Mouse (Mus musculus) bone marrow macrophage, adult 2 months (primary cell): ENCODE results near the gene Trpm3. TPM values are rescaled to one million over a fixed set of nuclear protein-coding genes. Genes with fewer than 3 reads are reported as not detected.

Experiments used
- H3K27ac ChIP-seq: 2 replicates; pipeline ENCODE4 v1.5.1; 2012; ENCODE audit warnings: low read depth, low read length; ENCODE audit not compliant: insufficient read depth
- H3K4me1 ChIP-seq: 2 replicates; pipeline ENCODE4 v1.6.1; 2012; ENCODE audit warnings: low read length; ENCODE audit not compliant: control insufficient read depth, insufficient read depth
- H3K4me3 ChIP-seq: 2 replicates; pipeline ENCODE4 v1.5.1; 2012; ENCODE audit warnings: mild to moderate bottlenecking, low read length, moderate library complexity; ENCODE audit not compliant: insufficient read depth
- CTCF ChIP-seq: IDR thresholded peaks from 2 replicates; pipeline ENCODE4 v1.5.1; 2012; ENCODE audit warnings: low read depth, mild to moderate bottlenecking, low read length, moderate library complexity
- POLR2A ChIP-seq: IDR thresholded peaks from 2 replicates; pipeline ENCODE4 v1.6.1; 2012; ENCODE audit warnings: mild to moderate bottlenecking, low read depth, low read length, borderline replicate concordance
- polyA plus RNA-seq: library from polyadenylated mRNA; stranded (reverse); fragments of >200 nt; gene quantifications from 2 replicates; pipeline ENCODE4 v1.2.4, GENCODE M21; 2012; ENCODE audit not compliant: missing spikeins, insufficient read depth, insufficient read length

The Trpm3 gene
- polyA plus RNA-seq, 1 experiment: not detected

DNA sequence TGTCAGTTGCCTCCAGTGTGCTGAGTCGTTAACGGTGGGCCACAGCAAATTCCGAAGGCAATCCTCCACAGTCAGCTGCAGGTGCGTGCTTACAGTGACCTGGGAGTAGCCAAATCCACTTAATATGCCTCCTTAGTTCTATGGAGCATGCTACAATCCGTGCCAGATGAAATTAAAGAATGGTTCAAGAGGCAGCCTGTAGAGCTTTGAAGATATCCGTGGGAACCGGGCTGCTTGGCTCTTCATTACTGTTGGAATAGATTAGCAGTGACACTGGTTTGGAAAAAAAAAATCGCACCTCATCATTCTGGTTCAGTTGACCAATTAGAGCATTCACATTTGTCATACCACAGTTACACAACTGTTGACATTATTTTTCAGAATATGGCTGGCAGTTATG is 531.4 kb downstream of the Trpm3 start:
- H3K27ac ChIP-seq: no peak overlapping the region
- no peak overlapping the region for H3K4me3 ChIP-seq
- TF ChIP-seq POLR2A: no peak
- TF ChIP-seq CTCF: no peak
- no peaks in the 10 kb centered on the region for H3K4me1 ChIP-seq

DNA sequence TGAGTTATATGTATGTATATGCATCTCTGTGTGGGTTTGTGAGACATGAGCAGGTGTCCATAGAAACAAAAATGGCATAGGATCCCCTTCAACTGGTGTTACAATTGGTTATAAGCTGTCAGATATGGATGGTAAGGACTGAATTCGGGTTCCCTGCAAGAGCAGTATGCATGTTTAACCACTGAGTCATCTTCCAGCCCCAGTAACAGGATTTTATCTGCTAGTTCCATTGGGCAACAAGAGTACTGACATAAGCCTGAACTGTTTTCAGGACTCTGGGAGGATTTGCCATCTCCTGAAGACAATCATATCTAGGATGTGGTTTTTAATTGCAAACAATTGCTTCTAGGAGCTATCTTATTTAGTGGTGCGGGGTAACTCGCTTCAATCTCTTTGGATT is 534.0 kb downstream of the Trpm3 start:
- TF ChIP-seq CTCF (no peak), POLR2A (no peak)
- Histone ChIP-seq H3K4me3 (no peak overlapping the region), H3K27ac (no peak overlapping the region), H3K4me1 (no peaks in the 10 kb centered on the region)

- TF ChIP-seq CTCF: no peak
- no peak for TF ChIP-seq POLR2A
- H3K4me3 ChIP-seq: no peak overlapping the region
- no peak overlapping the region for H3K27ac ChIP-seq
- no peaks in the 10 kb centered on the region for H3K4me1 ChIP-seq
These were observed 537.4 kb downstream of the Trpm3 start for GRCm38 (mm10) chr19:22676206-22676605.

- TF ChIP-seq CTCF (no peak), POLR2A (no peak)
- Histone ChIP-seq H3K4me1 (no peaks in the 10 kb centered on the region), H3K27ac (no peak overlapping the region), H3K4me3 (no peak overlapping the region)
These were observed 543.4 kb downstream of the Trpm3 start for GRCm38 (mm10) chr19:22682238-22682637.

DNA sequence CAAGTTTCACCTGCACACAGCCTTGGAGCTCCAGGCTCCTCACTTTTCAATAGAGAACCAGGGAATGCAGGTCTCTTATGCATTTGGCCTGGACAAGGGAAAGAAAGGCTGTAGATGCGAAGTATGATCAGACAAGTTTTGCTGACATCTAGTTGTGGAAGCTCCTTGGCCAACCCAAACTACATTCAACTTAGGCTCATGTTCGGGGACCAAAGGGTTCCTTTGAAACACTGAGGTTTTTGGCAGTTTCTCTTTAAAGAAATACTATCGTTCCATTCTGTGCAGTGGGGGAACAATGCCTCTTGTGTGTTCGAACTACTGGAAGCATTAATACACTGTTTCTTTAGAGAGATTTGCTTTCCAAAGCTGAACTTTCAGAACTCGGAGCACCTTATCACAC is 553.1 kb downstream of the Trpm3 start:
- TF ChIP-seq POLR2A (no peak), CTCF (no peak)
- H3K4me1 ChIP-seq: no peaks in the 10 kb centered on the region
- H3K27ac ChIP-seq: no peak overlapping the region
- H3K4me3 ChIP-seq: no peak overlapping the region

DNA sequence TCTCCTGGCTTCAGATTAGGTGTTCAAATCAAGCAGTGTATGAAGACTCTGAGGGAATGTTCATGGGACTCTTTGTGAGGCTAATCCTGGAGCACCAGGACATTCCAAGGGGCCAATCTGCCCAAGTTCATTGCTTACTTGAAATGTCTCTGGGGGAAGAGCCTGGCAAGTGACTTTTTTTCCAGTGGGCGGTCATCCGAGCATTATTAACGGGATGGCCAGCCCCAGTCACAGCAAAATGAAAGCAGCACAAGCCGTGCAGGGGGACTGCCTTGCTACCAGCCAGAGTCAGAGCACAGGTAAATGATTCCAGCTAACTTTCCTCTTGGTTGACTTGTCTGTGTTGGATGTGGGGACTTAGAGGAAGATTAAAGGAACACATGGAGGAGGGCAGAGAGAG is 553.7 kb downstream of the Trpm3 start:
- no peak for TF ChIP-seq CTCF
- no peak for TF ChIP-seq POLR2A
- no peak overlapping the region for H3K27ac ChIP-seq
- H3K4me1 ChIP-seq: no peaks in the 10 kb centered on the region
- H3K4me3 ChIP-seq: no peak overlapping the region

GRCm38 (mm10) chr19:22692956-22693355 is 554.1 kb downstream of the Trpm3 start:
- H3K4me1 ChIP-seq: no peaks in the 10 kb centered on the region
- H3K4me3 ChIP-seq: no peak overlapping the region
- H3K27ac ChIP-seq: no peak overlapping the region
- no peak for TF ChIP-seq CTCF
- no peak for TF ChIP-seq POLR2A

- H3K27ac ChIP-seq: no peak overlapping the region
- no peak for TF ChIP-seq POLR2A
- no peak for TF ChIP-seq CTCF
- no peaks in the 10 kb centered on the region for H3K4me1 ChIP-seq
- H3K4me3 ChIP-seq: no peak overlapping the region
These were observed 556.6 kb downstream of the Trpm3 start for GRCm38 (mm10) chr19:22695423-22695822.

GRCm38 (mm10) chr19:22698737-22699136 is 559.9 kb downstream of the Trpm3 start:
- H3K27ac ChIP-seq: no peak overlapping the region
- H3K4me3 ChIP-seq: no peak overlapping the region
- no peak for TF ChIP-seq CTCF
- TF ChIP-seq POLR2A: no peak
- no peaks in the 10 kb centered on the region for H3K4me1 ChIP-seq

DNA sequence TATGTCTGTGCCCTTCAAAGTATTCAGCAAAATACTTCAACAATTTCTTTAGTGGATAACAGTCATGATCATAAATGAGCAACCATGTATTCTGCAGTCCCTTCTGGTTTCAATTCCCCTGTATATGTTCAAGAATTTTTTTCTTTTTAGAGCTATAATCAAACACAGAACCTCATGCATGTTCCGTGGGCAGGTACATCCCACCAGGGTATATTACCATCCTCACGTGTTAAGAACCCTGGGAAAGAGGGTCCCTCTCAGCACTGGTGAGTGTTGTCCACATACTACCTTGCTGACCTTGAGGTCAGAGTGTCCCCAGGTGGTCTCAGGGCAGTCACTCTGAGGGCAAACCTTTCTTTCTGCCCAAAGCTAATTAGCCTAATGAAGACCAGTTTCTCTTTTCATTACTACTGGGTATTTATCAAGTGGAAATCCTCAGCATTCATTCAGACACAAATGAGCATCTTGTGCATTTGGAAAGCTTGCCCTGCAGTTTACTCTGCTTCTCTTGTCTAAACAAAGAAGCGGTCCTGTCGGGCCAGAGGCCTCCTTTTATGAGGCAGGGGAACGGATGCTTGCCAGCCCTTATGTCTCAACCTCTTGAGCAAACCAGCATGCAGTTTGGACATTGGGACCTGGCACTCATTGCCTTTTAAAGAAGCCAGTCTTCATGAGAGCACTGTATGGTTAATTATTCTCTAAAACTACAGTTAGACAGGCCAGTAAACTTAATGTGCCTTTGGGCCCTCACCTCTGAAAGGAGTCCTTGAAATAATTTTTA is 562.2 kb downstream of the Trpm3 start:
- no peak overlapping the region for H3K4me3 ChIP-seq
- TF ChIP-seq POLR2A: no peak
- TF ChIP-seq CTCF: no peak
- H3K4me1 ChIP-seq: no peaks in the 10 kb centered on the region
- no peak overlapping the region for H3K27ac ChIP-seq
